Mouse (Mus musculus) lung, embryonic 14.5 days (tissue): ENCODE measurements around the gene C030005K15Rik. TPM values are rescaled to one million over a fixed set of nuclear protein-coding genes. Genes with fewer than 3 reads are reported as not detected.

Experiments used
- ATAC-seq: fragments of 200-750 bp; cut with Nextera tagmentation; 2 replicates; pipeline ENCODE4 v1.8.0; 2017; ENCODE audit warnings: mild to moderate bottlenecking, moderate TSS enrichment, moderate library complexity; ENCODE audit not compliant: insufficient read depth
- DNase-seq: peaks from one replicate; pipeline ENCODE4 v3.0.0-alpha.2; 2015
- H3K27ac ChIP-seq: fragments of 300-500 bp; sonication (generic); 2 replicates; pipeline ENCODE4 v1.5.1; 2014; ENCODE audit warnings: low read depth, mild to moderate bottlenecking, moderate library complexity
- H3K27me3 ChIP-seq: fragments of 300-500 bp; sonication (generic); 2 replicates; pipeline ENCODE4 v1.6.1; 2014; ENCODE audit warnings: low read length, control low read depth; ENCODE audit not compliant: insufficient read depth
- H3K36me3 ChIP-seq: fragments of 300-500 bp; sonication (generic); 2 replicates; pipeline ENCODE4 v1.6.1; 2014; ENCODE audit warnings: control low read depth; ENCODE audit not compliant: insufficient read depth
- H3K4me1 ChIP-seq: fragments of 300-500 bp; sonication (generic); 2 replicates; pipeline ENCODE4 v1.6.1; 2014; ENCODE audit warnings: antibody characterized with exemption, control low read depth; ENCODE audit not compliant: insufficient read depth
- H3K4me2 ChIP-seq: fragments of 300-500 bp; sonication (generic); 2 replicates; pipeline ENCODE4 v1.6.1; 2014; ENCODE audit warnings: mild to moderate bottlenecking
- H3K4me3 ChIP-seq: fragments of 300-500 bp; sonication (generic); 2 replicates; pipeline ENCODE4 v1.5.1; 2014; ENCODE audit warnings: low read depth, low read length
- H3K9ac ChIP-seq: fragments of 300-500 bp; sonication (generic); 2 replicates; pipeline ENCODE4 v1.6.1; 2014
- H3K9me3 ChIP-seq: fragments of 300-500 bp; sonication (generic); 2 replicates; pipeline ENCODE4 v1.6.1; 2016; ENCODE audit warnings: low read depth, low read length, control low read depth
- CTCF ChIP-seq: IDR thresholded peaks from 2 replicates; pipeline ENCODE4 v1.5.1; 2016; ENCODE audit warnings: antibody characterized with exemption, low read depth
- WGBS: fragments of 180-500 bp; shearing (Covaris S2); extraction: QIAGEN DNeasy Blood & Tissue Kit; methylation state at CpG from one replicate; pipeline ENCODE4 v1.1.7; 2014; 5-methylcytosine and 5-hydroxymethylcytosine counted together
- polyA plus RNA-seq: library from polyadenylated mRNA; unstranded; fragments of >200 nt; fragmentation: Nextera tagmentation; extraction: Ambion mirVana; gene quantifications from 2 replicates; pipeline ENCODE4 v1.2.1, GENCODE M21; 2014

C030005K15Rik gene
- polyA plus RNA-seq, 1 experiment from 2014 or later, result not detected

DNA sequence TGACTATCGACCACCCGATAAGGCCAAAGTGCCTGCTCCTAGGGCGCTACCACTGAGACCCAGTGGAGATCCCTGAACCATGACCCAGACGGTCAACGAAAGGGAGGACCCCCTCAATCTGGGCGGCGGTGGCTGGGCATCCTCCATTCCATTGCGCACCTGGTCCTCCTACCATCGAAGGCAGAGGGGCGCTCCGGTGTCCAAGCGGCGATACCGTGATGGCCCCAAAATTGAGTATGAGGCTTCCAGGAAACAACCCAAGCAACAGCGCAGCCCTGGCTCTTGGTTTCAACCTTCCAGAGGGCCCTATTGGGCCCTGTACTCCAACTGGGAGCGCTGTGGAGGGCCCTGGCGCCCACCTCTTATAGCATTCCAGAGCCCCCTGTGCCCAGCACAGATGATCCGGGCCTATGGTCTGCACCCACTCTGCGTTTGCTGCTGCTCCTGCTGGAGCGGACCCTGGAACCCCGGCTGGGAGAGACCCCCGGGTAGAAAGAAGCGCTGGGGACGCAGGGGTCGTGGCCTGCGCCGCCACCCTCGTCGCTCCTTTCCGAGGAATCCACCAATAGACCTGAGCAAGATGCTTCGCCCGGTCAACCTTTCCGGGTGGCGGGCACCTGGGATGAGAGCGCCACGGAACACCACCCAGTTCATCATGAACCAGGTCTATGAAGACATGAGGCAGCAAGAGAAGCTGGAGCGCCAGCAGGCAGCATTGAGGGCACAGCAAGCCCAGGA, 33.0 kb downstream of the C030005K15Rik start:
- no peaks in the 10 kb centered on the region for H3K27me3 ChIP-seq
- ATAC-seq (no peak), DNase-seq (no peak)
- H3K4me1 ChIP-seq, result no peaks in the 10 kb centered on the region
- no peaks in the 10 kb centered on the region; the same call in 1 of the 2 replicates for H3K9me3 ChIP-seq
- no peak overlapping the region for H3K4me3 ChIP-seq
- H3K36me3 ChIP-seq, result no peaks in the 10 kb centered on the region
- TF ChIP-seq CTCF, result no peak
- 90% methylated on average over 37 of the region's 37 CpGs for WGBS
- H3K9ac ChIP-seq, result no peak overlapping the region
- no peak overlapping the region for H3K4me2 ChIP-seq
- no peak overlapping the region for H3K27ac ChIP-seq

DNA sequence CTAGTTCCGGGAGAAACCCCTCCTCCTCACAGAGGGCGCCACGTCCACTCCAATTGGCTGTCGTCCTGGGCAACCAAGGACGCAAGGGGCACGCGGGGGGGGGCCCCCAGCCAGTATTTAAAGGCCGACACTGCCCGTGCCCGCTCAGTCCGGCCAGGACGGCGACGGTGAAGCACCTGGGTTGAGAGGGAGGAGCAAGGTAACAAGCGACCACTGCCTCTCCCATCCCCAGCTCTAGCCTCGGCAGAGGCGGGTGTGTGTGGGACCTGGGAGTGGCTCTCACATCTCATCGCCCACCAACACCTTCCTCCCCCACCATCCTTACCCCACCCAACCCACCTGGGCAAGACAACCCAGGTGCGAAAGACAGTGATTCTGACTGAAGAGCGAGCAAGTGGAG, 33.6 kb downstream of the C030005K15Rik start, which contains the start of gene Ccer1:
TSS of gene Ccer1 (plus strand) at position 147 of the 400 bp plus-strand sequence.
- no peaks in the 10 kb centered on the region for H3K4me1 ChIP-seq
- no peak for TF ChIP-seq CTCF
- H3K27me3 ChIP-seq, result no peaks in the 10 kb centered on the region
- H3K4me3 ChIP-seq, result no peak within 1 kb of the TSS
- no peak for ATAC-seq
- H3K4me2 ChIP-seq, result no peak within 1 kb of the TSS
- H3K9me3 ChIP-seq, result no peaks in the 10 kb centered on the region; the same call in 1 of the 2 replicates
- no peak for DNase-seq
- no peak within 1 kb of the TSS for H3K9ac ChIP-seq
- no peaks in the 10 kb centered on the region for H3K36me3 ChIP-seq
- WGBS, result 74% methylated on average over 20 of the region's 20 CpGs
- no peak within 1 kb of the TSS for H3K27ac ChIP-seq

DNA sequence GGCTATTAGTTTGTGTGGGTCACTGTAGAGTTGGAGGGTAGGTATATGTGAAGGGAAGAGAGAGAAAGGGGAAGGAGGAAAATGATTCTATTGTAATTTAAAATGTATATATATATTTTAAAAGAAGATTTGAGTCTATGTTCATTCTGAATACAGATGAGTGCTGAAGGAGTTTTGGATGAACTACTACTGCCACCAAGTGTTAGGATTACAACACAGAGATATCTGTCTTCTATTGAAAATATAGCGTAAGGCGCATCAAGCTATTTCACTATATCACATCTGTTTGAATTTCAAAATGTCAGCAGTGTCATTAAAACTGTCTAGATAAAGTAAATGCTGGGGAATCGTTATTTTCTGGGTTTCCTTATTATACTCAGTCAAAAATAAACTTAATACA, 37.1 kb downstream of the C030005K15Rik start:
- 50% methylated on average over 3 of the region's 3 CpGs for WGBS
- no peaks in the 10 kb centered on the region for H3K36me3 ChIP-seq
- no peaks in the 10 kb centered on the region for H3K4me1 ChIP-seq
- ATAC-seq (no peak), DNase-seq (peak; percentile 81)
- no peaks in the 10 kb centered on the region for H3K27me3 ChIP-seq
- H3K9me3 ChIP-seq, result no peaks in the 10 kb centered on the region; the same call in 1 of the 2 replicates
- H3K4me2 ChIP-seq, result no peak overlapping the region
- TF ChIP-seq CTCF, result peak; percentile 52
- H3K4me3 ChIP-seq, result no peak overlapping the region
- no peak overlapping the region for H3K27ac ChIP-seq
- no peak overlapping the region for H3K9ac ChIP-seq

DNA sequence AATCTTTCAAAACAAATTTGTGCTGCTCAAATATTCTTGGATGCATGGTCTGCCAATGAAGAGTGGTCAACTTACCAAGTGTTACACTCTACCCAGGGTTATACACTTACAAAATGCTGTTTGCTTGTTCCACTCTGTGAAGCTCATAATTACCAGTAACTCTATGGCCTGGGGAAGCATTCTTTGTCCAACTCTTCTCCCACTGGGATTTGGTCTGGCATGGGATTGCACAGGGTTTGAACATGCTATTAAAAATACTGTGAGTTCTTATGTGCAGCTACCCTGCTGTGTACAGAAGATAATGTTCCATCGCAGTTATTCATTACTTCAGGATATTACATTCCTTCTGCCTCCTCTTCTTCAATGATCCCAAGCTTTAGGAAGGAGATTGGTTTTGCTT, 39.4 kb downstream of the C030005K15Rik start:
- H3K27ac ChIP-seq, result no peak overlapping the region
- H3K4me1 ChIP-seq, result no peaks in the 10 kb centered on the region
- no peak for DNase-seq
- no peaks in the 10 kb centered on the region for H3K27me3 ChIP-seq
- no peaks in the 10 kb centered on the region for H3K36me3 ChIP-seq
- no peak overlapping the region for H3K4me3 ChIP-seq
- no peaks in the 10 kb centered on the region for H3K9me3 ChIP-seq
- no peak for TF ChIP-seq CTCF
- ATAC-seq, result no peak
- no peak overlapping the region for H3K4me2 ChIP-seq
- H3K9ac ChIP-seq, result no peak overlapping the region
- WGBS, result 85% methylated on average over 1 of the region's 1 CpGs

DNA sequence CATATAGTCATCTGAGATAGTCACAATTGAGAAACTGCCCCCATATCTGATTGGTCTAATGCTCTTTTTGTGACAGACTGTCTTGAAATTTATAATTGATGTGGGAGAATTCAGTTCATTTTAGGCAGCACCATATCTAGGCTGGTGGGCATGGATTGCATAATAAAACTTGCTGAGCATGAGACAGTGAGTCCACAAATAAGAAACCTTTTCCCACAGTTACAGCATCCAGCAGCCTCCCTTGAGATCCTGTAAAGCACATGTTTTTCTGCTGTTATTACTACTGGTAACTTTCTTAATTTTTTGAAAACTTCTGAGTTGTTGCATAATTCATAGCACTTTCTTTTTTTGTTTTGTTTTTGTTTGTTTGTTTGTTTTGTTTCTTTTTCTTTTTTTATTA, 43.6 kb downstream of the C030005K15Rik start:
- DNase-seq (no peak), ATAC-seq (no peak)
- no peak for TF ChIP-seq CTCF
- no peaks in the 10 kb centered on the region for H3K4me1 ChIP-seq
- no peak overlapping the region for H3K4me3 ChIP-seq
- no peaks in the 10 kb centered on the region for H3K36me3 ChIP-seq
- no peaks in the 10 kb centered on the region for H3K9me3 ChIP-seq
- no peak overlapping the region for H3K27ac ChIP-seq
- no peak overlapping the region for H3K4me2 ChIP-seq
- no peaks in the 10 kb centered on the region for H3K27me3 ChIP-seq
- no peak overlapping the region for H3K9ac ChIP-seq

Other genes starting within 250 kb of the C030005K15Rik start
- 117 and 150 TPM in 2 replicates for gene Dcn, start 247.1 kb downstream of the C030005K15Rik start, polyA plus RNA-seq
- 41.8 and 50.1 TPM in 2 replicates for gene Lum, start 161.6 kb downstream of the C030005K15Rik start, polyA plus RNA-seq
- gene Kera, start 119.9 kb downstream of the C030005K15Rik start, polyA plus RNA-seq, result 0.11 TPM in 1 of 2 replicates, not detected in the other
- gene Epyc, start 82.7 kb downstream of the C030005K15Rik start, polyA plus RNA-seq, result 1.7 and 1.9 TPM in 2 replicates
- not detected in 2 replicates for gene Ccer1, start 33.7 kb downstream of the C030005K15Rik start, polyA plus RNA-seq